ENCODE assay signal across 13 mouse cellular contexts in the genomic region with DNA sequence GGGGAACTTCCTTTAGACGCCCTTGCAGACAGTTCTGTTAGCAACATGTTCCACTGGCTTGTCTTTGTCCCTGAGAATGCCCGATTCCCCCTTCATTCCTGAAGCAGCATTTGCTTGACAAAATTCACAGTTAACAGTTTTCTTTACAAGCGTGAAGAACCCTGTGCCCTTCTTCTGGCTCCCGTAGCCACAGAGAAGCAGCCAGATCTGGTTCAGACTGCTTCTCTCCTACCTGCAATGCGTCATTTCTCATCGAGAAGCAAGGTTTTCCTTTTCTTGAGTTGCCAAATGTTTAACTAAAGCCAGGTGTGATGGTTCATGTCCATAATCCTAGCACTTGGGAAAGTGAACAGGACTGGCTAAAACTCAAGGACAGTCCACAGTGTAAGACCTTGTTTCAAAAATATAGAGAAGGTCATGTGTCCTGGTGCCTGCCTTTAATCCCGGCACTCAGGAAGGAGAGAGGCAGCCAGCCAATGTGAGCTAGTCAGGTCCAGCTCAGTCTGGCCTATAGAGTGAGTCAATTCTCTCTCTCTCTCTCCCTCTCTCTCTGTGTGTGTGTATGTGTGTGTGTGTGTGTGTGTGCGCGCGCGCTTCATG. TPM values are rescaled to one million over a fixed set of nuclear protein-coding genes. Genes with fewer than 3 reads are reported as not detected.
DNase-seq lines count a peak whose midpoint lies in the region; ATAC-seq and TF ChIP-seq lines count a peak whose summit lies in the region.
"Had no signal": no experiment of that assay in that cellular context is flagged by ENCODE, and none has a peak within 500 bp of the region (broad histone marks: within the 10 kb centered on the region; RNA-seq: fewer than 3 reads in every experiment).

No protein-coding gene starts in this region.

- H3K4me3 ChIP-seq in left cerebral cortex, adult 2 months: no peak overlapping the region
- H3K4me3 ChIP-seq: hindbrain, embryonic 15.5 days had no signal

- TF ChIP-seq CTCF in left cerebral cortex, adult 2 months (IDR thresholded peaks at IDR 0.05): no peak

- peak; percentile 75 for DNase-seq in cerebellum, adult 9-10 months
- no peak for DNase-seq in cerebellum, adult 11 months
- no peak for DNase-seq in left cerebral cortex, adult 2 months (ENCODE audit: extremely low spot score in 1 of 2, low spot score in 2 of 2)
- no peak for DNase-seq in left cerebral cortex, postnatal 36 days (ENCODE audit: low spot score in 2 of 2)
- DNase-seq in fibroblast of lung, adult 2 months (ENCODE audit: low read depth): peak; percentile 46
- peak; percentile 57 to 82 for DNase-seq in kidney, postnatal 25 days
- DNase-seq in gastrocnemius, adult 8-10 months (ENCODE audit: low spot score in 2 of 2): no peak
- DNase-seq: lung, postnatal 4 days; retina, postnatal 1 day had no signal

- no peak for ATAC-seq in megakaryocyte, adult 5-6 weeks (ENCODE audit: poor library complexity, severe bottlenecking)
- ATAC-seq: Patski had no signal

- peak overlapping the region; percentile 64 for H3K27ac ChIP-seq in left cerebral cortex, adult 2 months
- H3K27ac ChIP-seq: hindbrain, embryonic 15.5 days had no signal

- intact Hi-C loops in left cerebral cortex, adult 2 months (cut with DNase I): loop anchor here (2.0 kb wide), 1 partner anchor 18 kb away; no protein-coding TSS in a partner anchor
- intact Hi-C loops in left cerebral cortex, postnatal 36 days (cut with DNase I): no loop called here

RNA-seq across cellular contexts. Expression of gene Prkar1b, which starts 3.2 kb away (rescaled TPM):
- 100 to 1,000 TPM; 767 to 781 TPM for total RNA-seq in left cerebral cortex, adult 2 months (2021)
- 100 to 1,000 TPM; 738 to 861 TPM for total RNA-seq in left cerebral cortex, postnatal 36 days (2021)
- total RNA-seq in gastrocnemius, adult 8-10 months (2022): 1 to 10 TPM in 1 of 4 experiments, under 1 TPM in 3; 0.70 to 1.5 (median 0.75) TPM
- total RNA-seq in megakaryocyte, adult 5-6 weeks (2015): 0.27 and 0.60 TPM in 2 replicates
- total RNA-seq in megakaryocyte, adult 5-6 weeks (2017): 0.04 and 0.48 TPM in 2 replicates
- total RNA-seq: common myeloid progenitor, adult 5-6 weeks had no signal

RNA-seq across cellular contexts. Expression of gene Dnaaf5, which starts 3.4 kb away (rescaled TPM):
- total RNA-seq in left cerebral cortex, adult 2 months (2021): 1 to 10 TPM; 7.4 to 8.2 TPM
- total RNA-seq in left cerebral cortex, postnatal 36 days (2021): 1 to 10 TPM; 6.7 to 7.7 TPM
- 10 to 100 TPM; 16.6 to 20.3 (median 17.4) TPM for total RNA-seq in gastrocnemius, adult 8-10 months (2022)
- 5.2 and 5.6 TPM in 2 replicates for total RNA-seq in megakaryocyte, adult 5-6 weeks (2015)
- 3.3 and 4.1 TPM in 2 replicates for total RNA-seq in megakaryocyte, adult 5-6 weeks (2017)

RNA-seq across cellular contexts. Expression of gene Sun1, which starts 53.9 kb away (rescaled TPM):
- total RNA-seq in left cerebral cortex, adult 2 months (2021): 100 to 1,000 TPM; 135 to 147 TPM
- 100 to 1,000 TPM; 136 to 141 TPM for total RNA-seq in left cerebral cortex, postnatal 36 days (2021)
- 10 to 100 TPM; 33.7 to 44.4 (median 41.2) TPM for total RNA-seq in gastrocnemius, adult 8-10 months (2022)
- total RNA-seq in megakaryocyte, adult 5-6 weeks (2015): 40.8 and 44.1 TPM in 2 replicates
- total RNA-seq in megakaryocyte, adult 5-6 weeks (2017): 67.0 and 72.5 TPM in 2 replicates

Comparison
In these comparisons a context has a peak if more than half of its experiments do, and no peak if none do; other contexts are left out.
1. DNase-seq: peak in cerebellum, adult 9-10 months (single experiment), fibroblast of lung, adult 2 months (single experiment) and kidney, postnatal 25 days (2 of 2); none in cerebellum, adult 11 months (single experiment), left cerebral cortex, adult 2 months (0 of 2), left cerebral cortex, postnatal 36 days (0 of 2) and gastrocnemius, adult 8-10 months (0 of 2).
2. RNA of gene Prkar1b, which starts 3.2 kb away (total RNA-seq): 738 to 861 TPM in left cerebral cortex, postnatal 36 days and 767 to 781 TPM in left cerebral cortex, adult 2 months; 0.70 to 1.5 TPM in gastrocnemius, adult 8-10 months and 0.04 to 0.60 TPM in megakaryocyte, adult 5-6 weeks; every median in the first group is over 100 times any median in the second.